In the genomic region with DNA sequence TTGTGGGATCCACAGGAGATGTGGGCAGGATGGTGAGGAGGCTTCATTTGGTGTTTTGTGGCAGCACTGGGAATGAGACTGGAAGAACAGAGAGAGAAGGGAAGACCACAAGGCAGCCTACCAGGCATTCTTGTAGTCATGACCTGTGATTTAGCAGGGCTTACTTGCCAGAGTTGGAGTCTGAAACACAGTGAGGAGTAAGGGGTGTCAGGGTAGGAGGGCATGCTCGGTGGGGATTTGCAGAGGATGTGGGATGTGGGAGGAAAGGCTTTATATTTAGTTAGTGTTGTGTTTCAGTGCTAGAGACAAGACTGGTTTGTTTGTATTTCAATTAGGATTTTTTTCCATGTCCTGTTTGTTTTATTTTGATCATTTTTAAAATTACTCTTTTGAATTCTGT, we compare ENCODE assay signal across 18 mouse cellular contexts.
DNase-seq lines count a peak whose midpoint lies in the region; ATAC-seq and TF ChIP-seq lines count a peak whose summit lies in the region.
"Had no signal": no experiment of that assay in that cellular context is flagged by ENCODE, and none has a peak within 500 bp of the region (broad histone marks: within the 10 kb centered on the region; RNA-seq: fewer than 3 reads in every experiment).

No protein-coding gene starts in this region.

- no peaks in the 10 kb centered on the region for H3K9me3 ChIP-seq in kidney, embryonic 15.5 days (replicated peaks)
- H3K9me3 ChIP-seq in kidney, postnatal 0 days (replicated peaks; ENCODE audit: low read length), result no peaks in the 10 kb centered on the region
- H3K9me3 ChIP-seq: embryonic facial prominence, embryonic 10.5 days; embryonic facial prominence, embryonic 12.5 days; forebrain, embryonic 13.5 days; forebrain, embryonic 15.5 days had no signal

- TF ChIP-seq POLR2A in brain, embryonic 14.5 days (IDR thresholded peaks at IDR 0.05; ENCODE audit: borderline replicate concordance, extremely low read depth, insufficient read depth, insufficient read length, poor library complexity, severe bottlenecking), result no peak

- no peak overlapping the region for H3K27ac ChIP-seq in kidney, embryonic 15.5 days
- H3K27ac ChIP-seq in kidney, postnatal 0 days, result no peak overlapping the region
- H3K27ac ChIP-seq: embryonic facial prominence, embryonic 10.5 days; embryonic facial prominence, embryonic 12.5 days; forebrain, embryonic 13.5 days; forebrain, embryonic 15.5 days had no signal

- no peaks in the 10 kb centered on the region for H3K36me3 ChIP-seq in kidney, embryonic 15.5 days
- no peaks in the 10 kb centered on the region for H3K36me3 ChIP-seq in kidney, postnatal 0 days (ENCODE audit: insufficient read depth, low read length)
- H3K36me3 ChIP-seq: embryonic facial prominence, embryonic 10.5 days; embryonic facial prominence, embryonic 12.5 days; forebrain, embryonic 15.5 days had no signal

- no peak for DNase-seq in kidney, postnatal 36 days
- peak; percentile 46 for DNase-seq in kidney, postnatal 0 days (ENCODE audit: low spot score)
- no peak for DNase-seq in kidney, postnatal 10 days
- DNase-seq in brain, embryonic 14.5 days (ENCODE audit: low read depth), result peak; percentile 3
- no peak for DNase-seq in thymus, postnatal 14 days
- DNase-seq: adrenal gland, adult 2 months; adrenal gland, postnatal 10 days; adrenal gland, postnatal 25 days; cerebellum, adult 11-12 months; cerebellum, adult 2 months; cerebellum, adult 9-10 months; cerebellum, postnatal 10 days; cerebellum, postnatal 25 days had no signal

- no peaks in the 10 kb centered on the region for H3K27me3 ChIP-seq in kidney, embryonic 15.5 days
- H3K27me3 ChIP-seq in kidney, postnatal 0 days (ENCODE audit: insufficient read depth, low read length), result no peaks in the 10 kb centered on the region
- H3K27me3 ChIP-seq: embryonic facial prominence, embryonic 12.5 days; forebrain, embryonic 13.5 days; forebrain, embryonic 15.5 days had no signal

- 0 out of 2 replicates have a peak, but pooled peaks have one; percentile 58 for ATAC-seq in kidney, embryonic 15.5 days (replicated peaks; ENCODE audit: low FRiP score)
- 0 out of 2 replicates have a peak, but pooled peaks have one; percentile 25 for ATAC-seq in kidney, postnatal 0 days (replicated peaks; ENCODE audit: low FRiP score, low read depth)
- ATAC-seq: forebrain, embryonic 13.5 days; forebrain, embryonic 15.5 days had no signal

- no peak overlapping the region for H3K4me2 ChIP-seq in kidney, embryonic 15.5 days
- no peak overlapping the region for H3K4me2 ChIP-seq in kidney, postnatal 0 days (ENCODE audit: low read length)
- H3K4me2 ChIP-seq: embryonic facial prominence, embryonic 12.5 days; forebrain, embryonic 13.5 days; forebrain, embryonic 15.5 days had no signal

- 10% methylated on average over 1 of the region's 1 CpGs for WGBS in kidney, embryonic 15.5 days
- WGBS in kidney, postnatal 0 days, result 21% methylated on average over 1 of the region's 1 CpGs

- TF ChIP-seq CTCF in kidney, postnatal 0 days (IDR thresholded peaks at IDR 0.05; ENCODE audit: low read depth), result no peak
- TF ChIP-seq CTCF in brain, embryonic 14.5 days (IDR thresholded peaks at IDR 0.05; ENCODE audit: borderline replicate concordance, extremely low read depth, insufficient read depth, insufficient read length), result no peak

- no peak overlapping the region for H3K4me3 ChIP-seq in kidney, embryonic 15.5 days (replicated peaks)
- no peak overlapping the region for H3K4me3 ChIP-seq in kidney, postnatal 0 days (replicated peaks; ENCODE audit: low read depth, low read length)
- H3K4me3 ChIP-seq: embryonic facial prominence, embryonic 10.5 days; embryonic facial prominence, embryonic 12.5 days; forebrain, embryonic 13.5 days; forebrain, embryonic 15.5 days had no signal

- H3K9ac ChIP-seq in kidney, embryonic 15.5 days, result no peak overlapping the region
- no peak overlapping the region for H3K9ac ChIP-seq in kidney, postnatal 0 days (ENCODE audit: low read depth, low read length)
- H3K9ac ChIP-seq: embryonic facial prominence, embryonic 12.5 days; forebrain, embryonic 13.5 days; forebrain, embryonic 15.5 days had no signal

- no peaks in the 10 kb centered on the region for H3K4me1 ChIP-seq in kidney, embryonic 15.5 days
- no peaks in the 10 kb centered on the region for H3K4me1 ChIP-seq in kidney, postnatal 0 days (replicated peaks; ENCODE audit: insufficient read depth, low read length)
- H3K4me1 ChIP-seq: embryonic facial prominence, embryonic 10.5 days; embryonic facial prominence, embryonic 12.5 days; forebrain, embryonic 13.5 days; forebrain, embryonic 15.5 days had no signal

Comparison
In these comparisons a context has a peak if more than half of its experiments do, and no peak if none do; other contexts are left out.
1. DNase-seq: peak in kidney, postnatal 0 days (single experiment) and brain, embryonic 14.5 days (single experiment); none in kidney, postnatal 36 days (0 of 2), kidney, postnatal 10 days (single experiment) and thymus, postnatal 14 days (single experiment).